ENCODE assay signal across 9 mouse cellular contexts in genomic region chr3:100682281-100682680, GRCm38 (mm10). TPM values are rescaled to one million over a fixed set of nuclear protein-coding genes. Genes with fewer than 3 reads are reported as not detected.
DNase-seq lines count a peak whose midpoint lies in the region; ATAC-seq and TF ChIP-seq lines count a peak whose summit lies in the region.
"Had no signal": no experiment of that assay in that cellular context is flagged by ENCODE, and none has a peak within 500 bp of the region (broad histone marks: within the 10 kb centered on the region; RNA-seq: fewer than 3 reads in every experiment).

No protein-coding gene starts in this region.

- 26% methylated on average over 4 of the region's 4 CpGs for WGBS in kidney, postnatal 0 days
- 60% methylated on average over 4 of the region's 4 CpGs for WGBS in embryonic facial prominence, embryonic 13.5 days
- WGBS in intestine, embryonic 16.5 days: 20% methylated on average over 4 of the region's 4 CpGs

- H3K27me3 ChIP-seq in kidney, postnatal 0 days (ENCODE audit: insufficient read depth, low read length): no peaks in the 10 kb centered on the region
- H3K27me3 ChIP-seq in embryonic facial prominence, embryonic 13.5 days: no peaks in the 10 kb centered on the region
- no peaks in the 10 kb centered on the region for H3K27me3 ChIP-seq in intestine, embryonic 16.5 days (replicated peaks; ENCODE audit: control insufficient read depth, insufficient read depth, low read length)
- H3K27me3 ChIP-seq in myocyte (ENCODE audit: control insufficient read depth, insufficient read depth, insufficient read length): no peaks in the 10 kb centered on the region

- no peak overlapping the region for H3K9ac ChIP-seq in kidney, postnatal 0 days (ENCODE audit: low read depth, low read length)
- 0 out of 2 replicates have a peak overlapping the region, but pooled peaks have one; percentile 71 for H3K9ac ChIP-seq in embryonic facial prominence, embryonic 13.5 days
- H3K9ac ChIP-seq in intestine, embryonic 16.5 days (ENCODE audit: low read depth, low read length): no peak overlapping the region

- H3K27ac ChIP-seq in kidney, postnatal 0 days: no peak overlapping the region
- no peak overlapping the region for H3K27ac ChIP-seq in embryonic facial prominence, embryonic 13.5 days
- H3K27ac ChIP-seq in intestine, embryonic 16.5 days (ENCODE audit: low read length): no peak overlapping the region
- H3K27ac ChIP-seq: macrophage had no signal

- DNase-seq in kidney, postnatal 0 days (ENCODE audit: low spot score): no peak
- no peak for DNase-seq in kidney, adult 11 months
- no peak for DNase-seq in adrenal gland, adult (ENCODE audit: inconsistent age in 2 of 2, low spot score in 1 of 2)
- DNase-seq in frontal cortex, postnatal 25 days (ENCODE audit: low spot score in 2 of 2): no peak
- DNase-seq in thymus, postnatal 4 days: no peak

- no peak for TF ChIP-seq POLR2A in myocyte (IDR thresholded peaks at IDR 0.05; ENCODE audit: insufficient read length, low read depth)

- H3K4me1 ChIP-seq in kidney, postnatal 0 days (replicated peaks; ENCODE audit: insufficient read depth, low read length): peaks cover 18% of the 10 kb centered on the region
- H3K4me1 ChIP-seq in embryonic facial prominence, embryonic 13.5 days: peaks cover 32% of the 10 kb centered on the region
- H3K4me1 ChIP-seq in intestine, embryonic 16.5 days (ENCODE audit: control insufficient read depth, insufficient read depth, low read length): peaks cover 11% of the 10 kb centered on the region

- H3K79me2 ChIP-seq in myocyte (ENCODE audit: control insufficient read depth, insufficient read depth): peaks cover 74% of the 10 kb centered on the region

- H3K4me2 ChIP-seq in kidney, postnatal 0 days (ENCODE audit: low read length): peak overlapping the region; percentile 59
- peak overlapping the region; percentile 92 for H3K4me2 ChIP-seq in embryonic facial prominence, embryonic 13.5 days
- H3K4me2 ChIP-seq in intestine, embryonic 16.5 days (ENCODE audit: low read depth, low read length): peak overlapping the region; percentile 71
- H3K4me2 ChIP-seq in myocyte (ENCODE audit: low read depth): peak overlapping the region; percentile 80

- no peak overlapping the region for H3ac ChIP-seq in myocyte (ENCODE audit: control insufficient read depth, insufficient read length)

- H3K4me3 ChIP-seq in kidney, postnatal 0 days (replicated peaks; ENCODE audit: low read depth, low read length): peak overlapping the region; percentile 89; the same call in 1 of the 2 replicates
- H3K4me3 ChIP-seq in embryonic facial prominence, embryonic 13.5 days: peak overlapping the region; percentile 84
- H3K4me3 ChIP-seq in intestine, embryonic 16.5 days (ENCODE audit: low read length): peak overlapping the region; percentile 45
- H3K4me3 ChIP-seq in myocyte: peak overlapping the region; percentile 66

- no peak for ATAC-seq in kidney, postnatal 0 days (replicated peaks; ENCODE audit: low FRiP score, low read depth)
- no peak for ATAC-seq in embryonic facial prominence, embryonic 13.5 days (ENCODE audit: insufficient number of reproducible peaks, insufficient read depth, low FRiP score, low TSS enrichment, low read depth)
- ATAC-seq in intestine, embryonic 16.5 days: no peak

- no peaks in the 10 kb centered on the region for H3K9me3 ChIP-seq in kidney, postnatal 0 days (replicated peaks; ENCODE audit: low read length)
- H3K9me3 ChIP-seq in embryonic facial prominence, embryonic 13.5 days: no peaks in the 10 kb centered on the region
- no peaks in the 10 kb centered on the region for H3K9me3 ChIP-seq in intestine, embryonic 16.5 days (ENCODE audit: control insufficient read depth, low read length)

- no peak for TF ChIP-seq CTCF in kidney, postnatal 0 days (IDR thresholded peaks at IDR 0.05; ENCODE audit: low read depth)

- no peaks in the 10 kb centered on the region for H3K36me3 ChIP-seq in kidney, postnatal 0 days (ENCODE audit: insufficient read depth, low read length)
- no peaks in the 10 kb centered on the region for H3K36me3 ChIP-seq in embryonic facial prominence, embryonic 13.5 days
- H3K36me3 ChIP-seq in intestine, embryonic 16.5 days (ENCODE audit: control insufficient read depth, insufficient read depth, low read length): no peaks in the 10 kb centered on the region
- H3K36me3 ChIP-seq in myocyte (ENCODE audit: control insufficient read depth, insufficient read depth): no peaks in the 10 kb centered on the region

TF ChIP-seq in myocyte, 11 proteins besides CTCF, POLR2A, EP300 and RAD21:
- TF ChIP-seq CEBPB (IDR thresholded peaks at IDR 0.05; ENCODE audit: insufficient read depth, poor library complexity, severe bottlenecking) (no peak), REST (IDR thresholded peaks at IDR 0.05; ENCODE audit: insufficient read depth, insufficient read length) (no peak)
TF ChIP-seq in myocyte: peak in this region for 0.

RNA-seq across cellular contexts. Expression of gene Man1a2, which starts 3.0 kb away (rescaled TPM):
- polyA plus RNA-seq in kidney, postnatal 0 days (2015; fragmentation: Nextera tagmentation; extraction: Ambion mirVana): 89.7 and 93.2 TPM in 2 replicates
- polyA plus RNA-seq in embryonic facial prominence, embryonic 13.5 days (2015; fragmentation: Nextera tagmentation; extraction: Ambion mirVana): 64.1 and 64.5 TPM in 2 replicates
- polyA plus RNA-seq in intestine, embryonic 16.5 days (2015; fragmentation: Nextera tagmentation; extraction: Ambion mirVana): 54.0 and 60.7 TPM in 2 replicates
- polyA plus RNA-seq in myocyte (2012; fragmentation: generic; extraction: Trizol): 4.9 TPM
